Mouse (Mus musculus) left cerebral cortex, adult 11 months (tissue): Measurements from ENCODE around the gene Ccdc24.

Experiments
- DNase-seq: peaks from one replicate; pipeline ENCODE4 v3.0.0; 2022; ENCODE audit warnings: low spot score

Gene Ccdc24

DNA sequence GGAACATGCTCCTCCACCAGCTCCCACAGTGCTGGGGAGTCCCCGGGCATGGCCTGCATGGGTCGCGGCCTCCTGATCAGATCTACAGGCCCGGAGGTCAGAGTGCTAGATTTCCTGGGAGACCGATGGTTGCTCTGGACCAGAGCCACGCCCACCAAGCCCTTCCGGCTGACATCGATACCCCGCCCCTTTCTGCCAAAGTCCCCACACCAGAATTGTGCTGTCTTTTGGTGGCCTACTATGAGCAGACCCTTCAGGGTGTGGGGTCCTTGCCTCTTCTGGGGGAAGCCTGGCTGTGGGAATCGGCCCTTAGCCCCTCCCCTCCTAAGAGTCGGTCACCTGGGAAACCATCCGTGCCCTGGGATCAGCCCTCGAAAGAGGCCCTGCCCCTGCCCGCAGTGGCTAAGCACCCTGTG is at the start of gene Ccdc24:
Gene Ccdc24 (minus strand): TSS at position 87 of the 416 bp plus-strand sequence.
- DNase-seq: no peak

DNA sequence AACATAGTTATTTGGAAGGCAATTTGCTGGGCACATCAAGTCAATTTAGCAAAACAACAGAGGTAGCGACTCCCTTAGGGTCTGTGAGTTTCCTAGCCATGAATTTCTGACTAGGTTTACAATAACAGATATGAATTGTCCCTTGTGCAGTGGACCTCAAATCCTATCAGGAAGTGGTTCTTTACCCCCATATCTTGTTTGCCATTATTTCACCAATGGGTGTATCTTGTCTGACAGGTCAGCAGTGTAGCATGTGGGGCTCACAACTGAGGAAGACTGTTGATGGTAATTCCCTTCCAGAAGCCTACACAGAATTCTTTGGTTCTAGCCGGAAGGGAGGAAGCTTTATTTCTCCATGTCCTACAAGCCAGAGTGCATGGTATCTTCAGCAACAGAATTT is 49.0 kb upstream of the Ccdc24 start:
- no peak for DNase-seq

DNA sequence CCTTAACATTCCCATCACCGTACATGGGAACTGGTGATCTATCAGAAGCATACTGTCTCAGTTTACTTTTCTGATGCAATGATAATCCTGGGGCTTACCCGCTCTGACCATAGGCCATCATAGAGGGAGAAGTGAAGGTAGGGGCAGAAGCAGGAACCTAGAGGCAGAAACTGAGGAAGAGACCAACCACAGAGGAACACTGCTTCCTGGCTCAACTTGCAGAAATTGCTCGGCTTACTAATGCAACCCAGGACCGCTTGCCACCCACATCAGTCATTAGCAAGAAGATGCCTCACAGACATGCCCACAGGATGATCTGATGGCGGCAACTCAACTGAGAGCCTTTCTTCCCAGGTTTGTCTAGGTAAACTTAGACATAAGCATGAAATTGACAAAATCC is 46.4 kb upstream of the Ccdc24 start:
- no peak for DNase-seq

DNA sequence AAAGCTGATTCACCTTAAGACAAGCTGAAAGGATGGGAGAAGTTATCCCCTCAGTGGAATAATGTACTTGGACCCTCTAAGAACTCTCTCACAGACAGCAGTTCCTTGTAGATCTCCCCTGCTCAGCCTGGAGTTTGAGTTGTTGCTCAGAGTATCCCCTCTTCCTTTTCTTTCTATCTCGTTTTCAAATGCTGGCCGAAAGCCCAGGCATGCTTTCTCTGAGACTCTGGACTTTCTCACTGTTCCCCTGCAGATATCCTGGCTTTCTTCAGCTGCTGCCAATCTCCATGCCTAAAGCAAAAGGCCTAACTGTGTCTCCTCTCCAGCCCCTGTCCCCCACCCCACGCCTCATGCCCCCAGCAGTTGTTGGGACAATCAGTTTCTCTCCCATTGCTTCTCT is 45.9 kb upstream of the Ccdc24 start:
- DNase-seq: no peak

DNA sequence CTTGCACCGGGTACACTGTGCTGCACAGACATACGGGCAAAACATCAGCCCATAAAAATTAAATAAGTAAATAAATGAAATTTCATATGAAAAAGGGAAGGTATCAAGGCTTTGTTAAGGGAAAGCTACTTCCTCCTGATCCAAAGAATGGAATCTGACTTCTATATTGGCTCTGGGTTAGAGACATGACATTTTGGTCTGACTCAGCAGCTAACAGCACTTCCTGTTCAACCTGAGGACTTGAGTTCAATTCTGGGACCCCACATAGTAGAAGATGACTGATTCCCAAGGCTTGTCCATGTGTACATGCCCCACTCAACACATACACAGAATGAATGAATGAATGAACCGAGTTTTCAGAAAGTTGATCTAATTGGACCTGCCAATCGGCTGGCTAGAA is 45.5 kb upstream of the Ccdc24 start:
- DNase-seq: no peak

DNA sequence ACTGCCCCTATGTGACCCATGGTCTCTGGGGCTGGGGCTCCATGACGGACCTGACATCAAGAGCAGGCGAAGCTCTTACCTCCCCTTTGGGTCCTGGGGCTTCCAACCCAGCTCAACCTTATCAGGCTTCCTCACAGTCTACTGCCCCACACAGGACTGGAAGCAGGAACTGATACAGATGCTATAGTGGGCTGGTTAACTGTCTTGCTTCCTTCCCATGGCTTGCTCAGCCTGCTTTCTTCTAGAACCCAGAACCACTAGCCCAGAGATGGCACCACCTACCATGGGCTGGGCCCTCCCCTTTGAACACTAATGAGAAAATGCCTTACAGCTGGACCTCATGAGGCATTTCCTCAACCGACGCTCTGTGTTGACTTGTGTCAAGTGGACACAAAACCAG is 45.0 kb upstream of the Ccdc24 start:
- DNase-seq: no peak

DNA sequence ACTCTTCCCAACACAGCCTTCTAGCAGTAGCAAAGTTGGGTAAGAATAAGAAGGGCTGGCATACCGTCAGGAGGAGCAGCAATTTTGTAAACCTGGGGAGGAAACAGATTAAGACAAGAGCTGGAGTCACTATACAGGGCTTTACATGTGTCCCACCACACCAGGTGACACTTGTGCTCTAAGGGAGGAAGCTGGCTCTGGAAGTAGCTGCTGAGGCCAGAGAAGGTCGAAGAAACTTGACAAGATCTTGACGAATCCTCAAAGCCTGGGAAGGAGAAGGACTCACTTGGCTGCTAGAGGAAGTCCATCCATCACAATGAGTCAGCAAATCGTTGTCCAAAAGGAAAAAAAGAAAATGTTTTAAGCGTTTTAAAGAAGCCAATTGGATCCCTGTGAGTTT is 44.0 kb upstream of the Ccdc24 start:
- no peak for DNase-seq

DNA sequence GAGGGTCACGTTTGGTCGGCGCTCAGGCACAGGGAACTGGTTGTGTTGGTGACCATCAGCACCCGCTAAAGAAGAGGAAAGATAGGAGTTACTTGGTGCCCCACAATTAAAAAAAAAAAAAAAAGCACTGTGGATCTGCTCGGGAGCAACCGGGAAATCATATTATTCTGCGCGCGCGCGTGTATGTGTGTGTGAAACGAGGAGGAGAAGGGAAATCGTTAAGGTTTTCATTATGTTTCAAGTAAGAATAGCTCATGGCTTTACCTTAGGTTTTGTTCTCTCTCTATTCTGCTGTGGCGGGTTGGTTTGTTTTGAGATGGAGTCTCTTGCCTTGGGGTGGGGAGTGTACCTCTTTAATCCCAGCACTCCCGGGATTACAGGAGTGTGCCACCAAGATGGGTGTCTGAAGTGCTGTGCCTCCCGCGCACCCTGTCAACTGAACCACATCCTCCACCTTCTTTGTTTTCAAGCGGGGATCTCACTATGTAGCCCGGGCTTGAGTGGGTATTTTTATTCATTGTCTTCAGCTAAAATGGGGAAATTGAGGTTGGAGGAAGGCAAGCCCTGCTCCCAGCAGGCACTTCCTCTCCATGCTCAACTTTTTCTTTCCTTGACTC is 43.2 kb upstream of the Ccdc24 start:
- DNase-seq: no peak

DNA sequence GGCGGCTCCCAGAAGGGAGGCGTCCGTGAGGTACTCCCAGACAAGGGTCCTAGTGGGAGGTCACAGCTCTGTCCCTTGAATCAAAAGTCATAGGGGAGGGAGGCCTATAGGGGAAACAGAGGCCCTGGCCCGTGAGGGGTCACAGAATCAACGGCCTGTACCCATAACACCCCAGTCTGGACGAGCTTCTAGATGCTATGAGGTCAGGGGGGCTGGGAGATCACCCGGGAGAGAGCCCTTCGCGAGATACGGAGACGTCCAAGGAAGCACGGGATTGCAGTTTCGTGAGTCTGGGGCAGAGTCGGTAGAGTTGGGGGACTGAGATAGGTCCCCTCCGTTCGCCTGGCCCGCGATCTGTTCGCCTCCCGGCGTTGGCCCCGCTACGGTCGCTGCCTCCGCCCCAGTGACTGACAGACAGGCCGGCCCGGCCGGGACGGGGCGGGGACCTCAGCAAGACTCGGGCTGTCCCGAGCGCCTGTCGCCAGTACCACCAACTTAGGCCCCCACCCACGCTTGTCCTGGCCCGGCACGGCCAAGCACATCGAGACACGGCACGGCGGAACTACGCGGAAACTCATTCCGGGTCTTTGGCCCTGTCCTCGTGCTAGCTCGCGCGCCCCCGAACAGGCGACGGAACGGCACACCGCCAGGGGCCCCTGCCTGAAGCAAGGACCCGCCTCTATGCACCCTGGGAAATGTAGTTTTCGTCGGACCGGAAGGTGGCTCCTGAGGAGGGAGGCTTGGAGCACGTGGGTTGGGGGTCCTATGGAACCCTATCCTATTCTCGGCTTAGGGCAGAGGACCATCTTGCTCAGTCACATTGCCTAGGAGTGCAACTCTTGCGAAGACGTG is 42.5 kb upstream of the Ccdc24 start, which contains the start of gene Ipo13:
Gene Ipo13 (minus strand): TSS at position 409 of the 852 bp plus-strand sequence.
- peak; percentile 85 for DNase-seq

DNA sequence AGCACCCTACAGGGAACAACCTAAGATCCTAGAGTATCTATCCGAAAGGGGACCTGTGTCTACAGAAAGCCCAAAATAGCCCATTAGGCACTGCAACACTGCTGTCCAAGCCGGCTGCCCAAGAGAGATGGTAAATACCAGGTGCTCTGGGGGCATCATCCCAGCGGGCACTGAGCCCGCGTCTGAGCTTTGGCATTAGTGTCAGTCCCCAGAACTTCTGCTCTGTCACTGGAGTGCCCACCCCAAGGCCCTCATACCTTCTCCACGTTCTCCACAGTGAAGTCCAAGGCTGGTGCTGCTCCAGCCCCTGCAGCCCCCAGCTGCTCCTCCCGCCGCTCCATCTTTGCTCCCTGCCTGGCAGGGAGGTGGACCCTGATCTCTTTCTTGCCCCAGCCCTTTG is 41.7 kb upstream of the Ccdc24 start:
- DNase-seq: no peak

DNA sequence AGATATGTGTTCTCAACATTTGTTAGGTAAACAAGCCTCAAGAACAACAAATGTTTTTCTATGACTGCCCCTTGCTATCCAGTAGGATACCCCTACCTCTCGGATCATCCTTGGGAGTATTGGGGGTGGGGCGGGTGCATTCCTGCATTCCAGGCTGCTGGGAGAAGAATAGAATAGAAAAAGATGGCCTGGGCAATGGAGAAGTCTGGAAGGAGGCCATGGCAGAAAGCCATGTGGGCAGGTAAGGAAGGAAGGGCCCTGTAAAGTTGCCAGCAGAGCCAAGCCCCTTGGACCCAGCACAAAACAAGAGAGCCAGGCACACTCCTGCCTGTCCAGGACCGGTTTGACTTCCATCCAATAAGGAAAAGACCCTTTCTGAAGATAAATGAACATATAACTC is 41.1 kb upstream of the Ccdc24 start:
- no peak for DNase-seq

DNA sequence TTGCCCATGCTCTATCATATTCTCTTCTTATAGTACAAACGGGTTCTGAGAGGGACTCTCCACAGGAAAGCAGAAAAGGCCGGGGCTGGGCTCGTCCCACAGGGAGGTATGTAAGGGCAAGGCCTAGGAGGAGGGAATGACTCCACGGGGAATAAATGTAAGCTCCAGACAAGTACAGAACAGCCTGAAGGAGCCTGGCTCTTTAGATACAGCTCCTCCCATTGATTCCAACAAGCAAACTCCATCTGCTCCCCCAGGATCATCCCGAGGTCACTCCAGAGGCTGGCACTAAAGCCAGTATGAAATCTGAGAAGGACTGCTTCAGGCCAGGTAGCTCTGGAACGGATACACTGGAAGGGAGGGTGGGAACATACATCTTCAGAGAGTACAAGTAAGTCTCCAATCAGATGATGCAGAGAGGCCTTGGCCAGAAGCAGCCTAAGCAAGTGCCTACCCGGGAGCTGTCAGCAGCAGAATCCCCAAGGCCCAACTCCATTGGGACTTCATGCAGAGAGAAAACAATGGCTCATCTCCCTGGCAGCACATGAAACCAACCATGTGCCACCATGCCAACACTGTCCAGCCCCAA is 40.4 kb upstream of the Ccdc24 start:
- DNase-seq: no peak

DNA sequence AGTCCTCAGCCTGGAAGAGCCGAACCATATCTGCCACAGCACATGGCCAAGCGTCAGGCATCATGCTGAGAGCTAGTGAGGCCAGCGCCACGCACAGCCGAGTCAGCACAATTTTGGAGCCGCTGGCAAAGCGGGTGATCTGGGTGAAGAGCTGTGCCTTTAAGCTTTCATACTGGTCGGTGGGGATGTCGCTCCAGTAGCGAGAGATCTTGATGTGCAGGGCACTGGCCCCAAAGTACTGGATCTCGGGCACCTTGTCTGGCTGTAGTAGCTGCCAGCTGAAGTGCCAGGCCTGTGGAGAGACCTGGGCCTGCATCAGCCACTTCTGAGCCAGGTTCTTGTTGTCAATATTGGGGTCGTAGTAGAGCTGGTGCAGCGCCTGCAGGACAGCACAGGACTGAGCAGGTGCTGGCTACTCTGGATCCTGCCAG is 39.8 kb upstream of the Ccdc24 start:
- DNase-seq: no peak

DNA sequence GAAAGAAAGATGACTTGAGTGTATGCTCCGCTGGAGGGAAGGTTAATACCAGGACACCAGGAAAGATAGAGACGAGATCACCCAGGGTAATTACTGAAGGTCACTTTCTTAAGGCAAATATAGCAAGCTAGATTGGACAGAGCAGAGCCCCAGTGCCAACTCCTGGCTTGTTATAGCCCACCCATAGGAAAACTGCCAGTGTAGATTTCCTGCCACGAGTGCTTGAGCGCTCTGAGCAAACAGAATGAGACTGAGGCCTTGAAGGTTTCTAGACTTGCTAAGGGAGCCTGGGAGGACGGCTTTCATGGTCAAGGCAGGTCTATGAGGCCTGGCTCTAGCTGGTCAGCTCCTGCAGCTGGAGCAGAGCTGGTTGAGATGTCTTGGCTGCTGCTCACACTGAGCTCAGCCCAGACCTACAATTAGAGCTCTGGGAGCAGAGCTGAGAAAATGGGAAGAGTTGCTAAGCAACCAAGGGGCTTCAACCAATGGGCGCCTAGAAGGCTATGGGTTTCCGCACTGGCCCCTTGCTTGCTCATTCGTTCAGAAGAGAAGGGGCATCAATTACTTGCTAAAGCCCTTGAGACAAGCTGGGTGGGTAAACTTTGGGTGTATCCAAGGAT is 36.6 kb upstream of the Ccdc24 start:
- DNase-seq: no peak

DNA sequence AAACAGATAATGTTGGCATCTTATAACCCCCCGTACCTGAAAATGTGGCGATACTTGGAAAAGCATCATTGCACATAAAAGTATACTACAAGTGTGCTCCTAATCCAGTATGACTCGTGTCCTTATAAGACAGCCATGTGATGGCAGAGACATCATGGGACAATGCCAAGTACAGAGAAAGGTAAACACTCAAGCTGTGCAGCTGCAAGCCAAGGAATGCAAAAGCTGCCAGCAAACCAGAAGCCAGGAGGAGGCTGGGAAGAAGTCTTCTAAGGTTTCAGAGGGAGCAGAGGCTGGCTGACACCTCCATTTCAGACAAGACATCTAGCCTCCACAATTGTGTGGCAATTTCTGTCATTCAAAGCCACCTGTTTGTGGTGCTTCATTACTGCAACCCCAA is 33.8 kb upstream of the Ccdc24 start:
- DNase-seq: no peak

DNA sequence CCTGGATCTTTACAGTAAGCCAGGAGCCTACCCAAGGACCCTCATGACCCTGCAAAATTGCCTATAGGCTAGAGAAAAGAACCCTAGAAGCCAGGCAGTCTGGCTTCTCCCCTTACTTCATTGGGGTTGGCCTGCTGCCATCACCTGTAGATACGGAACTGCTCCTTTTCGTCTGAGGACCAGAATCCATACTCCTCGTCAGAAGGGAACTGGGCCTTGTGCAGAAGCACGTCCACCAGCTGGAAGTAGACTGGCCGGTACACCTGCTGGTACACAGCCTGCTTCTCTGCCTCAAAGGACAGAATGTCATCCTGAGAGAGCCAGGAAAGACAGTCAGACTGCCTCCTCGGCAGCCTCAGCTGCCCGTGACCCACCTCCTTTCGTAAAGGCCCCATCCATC is 32.4 kb upstream of the Ccdc24 start:
- no peak for DNase-seq

DNA sequence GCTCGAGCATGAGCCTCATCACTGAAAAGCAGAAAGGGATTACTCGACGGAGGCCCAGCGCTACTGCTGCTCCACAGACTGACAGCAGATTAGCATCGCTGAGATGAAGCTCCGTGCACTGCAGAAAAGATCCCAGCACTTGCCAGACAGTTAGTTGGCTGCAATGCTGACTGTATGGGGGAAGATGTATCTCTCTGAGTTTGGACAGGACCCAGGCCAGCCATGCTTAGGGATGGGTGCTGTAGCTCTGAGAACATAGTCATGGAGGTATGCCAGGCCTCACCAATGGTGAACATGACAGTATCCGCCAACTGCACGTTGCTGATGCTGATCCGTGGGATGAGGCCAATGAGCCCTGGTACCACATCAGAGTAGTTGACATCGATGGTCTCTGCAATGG is 31.7 kb upstream of the Ccdc24 start:
- no peak for DNase-seq

DNA sequence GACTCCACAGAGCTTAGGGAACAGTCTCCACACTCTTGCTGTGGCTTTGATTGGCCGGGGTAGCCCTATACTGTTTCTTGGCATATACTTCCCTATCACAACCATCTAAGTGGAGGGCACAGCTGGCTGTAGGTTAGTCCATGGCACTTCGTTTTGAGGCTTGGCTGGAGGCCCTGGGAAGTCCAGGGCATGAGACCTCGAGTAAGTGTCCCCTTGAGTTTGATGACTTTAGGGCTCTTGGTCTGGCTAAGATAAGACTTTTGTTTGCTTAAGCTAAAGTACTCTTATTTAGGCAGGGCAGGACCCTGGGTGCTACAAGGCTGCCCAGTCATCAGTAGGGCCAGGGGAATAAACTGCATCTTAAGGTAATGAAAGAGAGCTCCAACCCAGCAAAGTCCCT is 25.8 kb upstream of the Ccdc24 start:
- no peak for DNase-seq

DNA sequence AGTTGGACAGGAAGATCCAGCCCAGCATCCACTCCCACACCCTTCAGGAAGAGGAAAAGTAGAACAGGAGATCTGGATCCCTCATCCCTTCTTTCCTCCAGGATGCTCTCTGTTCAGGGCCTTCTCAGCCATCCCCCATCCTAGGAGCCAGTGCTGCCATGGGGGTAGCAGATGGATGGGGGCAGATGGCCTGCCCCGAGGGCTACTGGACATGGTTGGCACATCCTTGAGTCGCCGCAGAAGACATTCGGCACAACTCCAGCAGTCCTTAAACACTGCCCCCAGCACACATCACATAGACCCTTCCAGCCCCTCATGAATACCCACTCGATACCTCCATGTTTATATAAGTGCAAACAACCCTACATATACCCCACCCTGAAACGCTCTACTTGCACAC is 23.7 kb upstream of the Ccdc24 start:
- DNase-seq: no peak

DNA sequence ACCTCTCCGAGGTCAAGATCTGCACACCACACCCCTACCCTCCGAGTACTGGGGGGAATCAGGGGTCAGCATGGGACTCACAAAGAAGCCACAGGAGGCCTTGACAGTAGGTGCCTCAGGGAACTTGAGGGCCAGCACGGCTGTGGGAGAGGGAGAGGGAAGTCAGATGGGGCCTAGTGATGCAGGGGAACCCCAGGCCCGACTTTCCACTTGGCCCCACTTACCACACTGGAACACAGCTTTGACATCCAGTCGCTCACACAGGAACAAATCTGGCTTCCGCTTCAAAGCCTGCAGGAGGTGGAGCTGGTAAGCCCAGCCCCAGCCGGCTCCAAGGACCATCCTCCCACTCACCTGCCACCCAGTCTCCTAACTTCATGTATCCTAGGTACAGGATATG is 23.0 kb upstream of the Ccdc24 start:
- DNase-seq: no peak

DNA sequence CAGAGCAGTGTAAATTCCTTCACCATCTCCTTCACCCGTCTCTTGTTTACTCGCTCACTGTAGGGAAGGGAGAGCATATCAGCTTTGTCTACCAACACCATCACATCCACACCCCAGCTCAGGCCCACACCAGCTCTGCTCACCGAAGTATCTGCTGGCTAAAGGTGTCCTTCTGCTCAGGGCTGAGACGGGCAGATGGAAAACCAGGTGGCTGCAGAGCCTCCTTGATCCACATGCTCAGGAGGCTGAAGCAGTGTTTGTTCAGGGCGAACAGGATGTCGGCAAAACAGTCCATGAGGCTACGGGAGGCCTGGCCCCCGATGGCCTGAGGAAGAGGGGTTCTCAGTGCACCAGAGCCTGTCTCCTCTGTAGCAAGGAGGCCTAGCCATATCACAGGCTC is 22.2 kb upstream of the Ccdc24 start:
- DNase-seq: no peak

DNA sequence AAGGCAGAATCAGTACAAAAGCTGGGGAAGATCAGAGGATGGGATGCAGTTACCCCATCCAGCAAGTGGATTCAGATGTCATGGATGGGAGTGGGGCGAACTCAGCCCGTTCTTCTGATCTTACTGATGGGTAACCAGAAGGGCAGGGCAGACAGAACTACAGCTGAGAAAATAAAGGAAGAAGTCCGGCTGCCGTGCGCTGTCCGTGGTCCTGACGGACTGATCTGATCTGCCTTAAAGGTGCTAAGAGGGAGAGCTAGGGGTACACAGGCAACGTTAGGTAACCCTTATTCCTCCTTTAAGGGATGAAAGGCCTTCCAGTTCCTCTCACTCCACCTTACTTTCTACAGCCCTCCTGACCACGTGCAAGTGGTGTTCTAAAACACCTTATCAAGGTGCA is 21.0 kb upstream of the Ccdc24 start:
- DNase-seq: no peak

DNA sequence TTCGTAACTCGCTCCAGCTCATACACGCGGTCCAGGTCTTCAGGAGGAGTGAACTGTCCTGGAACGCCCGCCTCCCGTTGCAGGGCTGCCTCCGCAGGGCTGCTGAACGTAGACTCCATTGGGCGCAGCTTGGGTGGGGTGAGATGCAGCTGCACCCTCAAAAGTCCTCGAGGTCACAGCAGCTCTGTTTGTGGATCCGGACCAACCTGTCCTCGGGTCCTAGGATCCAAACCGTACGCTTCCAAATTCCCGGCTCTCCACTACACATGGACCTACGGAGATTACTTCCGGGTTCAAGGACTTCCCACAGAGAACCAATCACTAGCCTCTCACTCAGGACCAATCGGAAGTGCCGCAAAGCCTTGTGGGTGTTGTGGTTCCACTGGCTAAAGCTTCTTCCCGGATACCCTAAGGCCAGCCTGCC is 19.4 kb upstream of the Ccdc24 start, which contains the start of gene Dph2:
Gene Dph2 (minus strand): TSS at position 295 of the 424 bp plus-strand sequence.
- peak; percentile 85 for DNase-seq
